Mouse (Mus musculus) lung, postnatal 0 days (tissue): ENCODE measurements around the gene Bhmt2. TPM values are rescaled to one million over a fixed set of nuclear protein-coding genes. Genes with fewer than 3 reads are reported as not detected.

Experiments
- ATAC-seq: fragments of 200-750 bp; cut with Nextera tagmentation; 2 replicates; pipeline ENCODE4 v1.8.0; 2017; ENCODE audit warnings: moderate library complexity
- DNase-seq: peaks from one replicate; pipeline ENCODE4 v3.0.0-alpha.2; 2016; ENCODE audit warnings: low spot score
- H3K27ac ChIP-seq: fragments of 300-500 bp; sonication (generic); 2 replicates; pipeline ENCODE4 v1.5.1; 2014; ENCODE audit warnings: antibody characterized with exemption, mild to moderate bottlenecking, low read length, mixed read lengths
- H3K27me3 ChIP-seq: fragments of 300-500 bp; sonication (generic); replicated peaks from 2 replicates; pipeline ENCODE4 v1.6.1; 2014; ENCODE audit warnings: low read length, mixed read lengths; ENCODE audit not compliant: insufficient read depth
- H3K36me3 ChIP-seq: fragments of 300-500 bp; sonication (generic); 2 replicates; pipeline ENCODE4 v1.6.1; 2014; ENCODE audit warnings: low read length, mixed read lengths; ENCODE audit not compliant: insufficient read depth
- H3K4me1 ChIP-seq: fragments of 300-500 bp; sonication (generic); 2 replicates; pipeline ENCODE4 v1.6.1; 2014; ENCODE audit warnings: antibody characterized with exemption, low read depth, low read length, mixed read lengths; ENCODE audit not compliant: insufficient read depth
- H3K4me2 ChIP-seq: fragments of 300-500 bp; sonication (generic); replicated peaks from 2 replicates; pipeline ENCODE4 v1.6.1; 2014; ENCODE audit warnings: low read depth, mild to moderate bottlenecking, low read length, moderate library complexity, mixed read lengths
- H3K4me3 ChIP-seq: fragments of 300-500 bp; sonication (generic); 2 replicates; pipeline ENCODE4 v1.5.1; 2014; ENCODE audit warnings: low read depth, low read length
- H3K9ac ChIP-seq: fragments of 300-500 bp; sonication (generic); replicated peaks from 2 replicates; pipeline ENCODE4 v1.6.1; 2014; ENCODE audit warnings: low read depth, mild to moderate bottlenecking
- H3K9me3 ChIP-seq: fragments of 300-500 bp; sonication (generic); 2 replicates; pipeline ENCODE4 v1.6.1; 2016; ENCODE audit warnings: low read length, mixed read lengths
- CTCF ChIP-seq: IDR thresholded peaks from 2 replicates; pipeline ENCODE4 v1.5.1; 2016; ENCODE audit warnings: antibody characterized with exemption, mild to moderate bottlenecking
- EP300 ChIP-seq: IDR thresholded peaks from 2 replicates; pipeline ENCODE4 v1.6.1; 2016; ENCODE audit warnings: antibody characterized with exemption, mild to moderate bottlenecking, control low read depth
- WGBS: fragments of 180-500 bp; shearing (Covaris S2); extraction: QIAGEN DNeasy Blood & Tissue Kit; methylation state at CpG from one replicate; pipeline ENCODE4 v1.1.7; 2014; 5-methylcytosine and 5-hydroxymethylcytosine counted together
- polyA plus RNA-seq: library from polyadenylated mRNA; unstranded; fragments of >200 nt; fragmentation: Nextera tagmentation; extraction: Ambion mirVana; gene quantifications from 2 replicates; pipeline ENCODE4 v1.2.1, GENCODE M21; 2015

The Bhmt2 gene
- polyA plus RNA-seq, 1 experiment from 2014 or later = not detected

- TF ChIP-seq CTCF = no peak
- no peak for TF ChIP-seq EP300
- DNase-seq (no peak), ATAC-seq (no peak)
- H3K27me3 ChIP-seq = no peaks in the 10 kb centered on the region
- H3K4me2 ChIP-seq = no peak overlapping the region
- 80% methylated on average over 5 of the region's 5 CpGs for WGBS
- H3K9me3 ChIP-seq = no peaks in the 10 kb centered on the region
- no peak overlapping the region for H3K27ac ChIP-seq
- no peak overlapping the region for H3K9ac ChIP-seq
- H3K4me1 ChIP-seq = no peaks in the 10 kb centered on the region
- no peak overlapping the region for H3K4me3 ChIP-seq
- no peaks in the 10 kb centered on the region for H3K36me3 ChIP-seq
These were observed 41.2 kb downstream of the Bhmt2 start for GRCm38 (mm10) chr13:93632927-93633326.

GRCm38 (mm10) chr13:93630941-93631705, 43.0 kb downstream of the Bhmt2 start:
- DNase-seq (no peak), ATAC-seq (no peak)
- H3K27me3 ChIP-seq = no peaks in the 10 kb centered on the region
- WGBS = 70% methylated on average over 10 of the region's 10 CpGs
- H3K4me2 ChIP-seq = no peak overlapping the region
- H3K9me3 ChIP-seq = no peaks in the 10 kb centered on the region
- H3K9ac ChIP-seq = no peak overlapping the region
- no peak overlapping the region for H3K27ac ChIP-seq
- TF ChIP-seq CTCF (no peak), EP300 (no peak)
- no peaks in the 10 kb centered on the region for H3K36me3 ChIP-seq
- H3K4me3 ChIP-seq = no peak overlapping the region
- H3K4me1 ChIP-seq = no peaks in the 10 kb centered on the region

- TF ChIP-seq CTCF (no peak), EP300 (no peak)
- H3K4me2 ChIP-seq = no peak overlapping the region
- no peak overlapping the region for H3K27ac ChIP-seq
- no peak overlapping the region for H3K4me3 ChIP-seq
- no peak overlapping the region for H3K9ac ChIP-seq
- no peaks in the 10 kb centered on the region for H3K9me3 ChIP-seq
- no peaks in the 10 kb centered on the region for H3K36me3 ChIP-seq
- DNase-seq = no peak
- WGBS = 32% methylated on average over 6 of the region's 6 CpGs
- no peak for ATAC-seq
- no peaks in the 10 kb centered on the region for H3K4me1 ChIP-seq
- no peaks in the 10 kb centered on the region for H3K27me3 ChIP-seq
These were observed 45.2 kb downstream of the Bhmt2 start for GRCm38 (mm10) chr13:93628861-93629260.

GRCm38 (mm10) chr13:93614361-93614948, 59.6 kb downstream of the Bhmt2 start:
- H3K4me1 ChIP-seq = no peaks in the 10 kb centered on the region
- DNase-seq = peak; percentile 11
- H3K27me3 ChIP-seq = no peaks in the 10 kb centered on the region
- no peak overlapping the region for H3K9ac ChIP-seq
- no peaks in the 10 kb centered on the region for H3K9me3 ChIP-seq
- no peak overlapping the region for H3K4me2 ChIP-seq
- 21% methylated on average over 5 of the region's 6 CpGs for WGBS
- H3K36me3 ChIP-seq = no peaks in the 10 kb centered on the region
- TF ChIP-seq CTCF (no peak), EP300 (no peak)
- H3K27ac ChIP-seq = no peak overlapping the region
- peak; percentile 21; the same call in 1 of the 2 replicates for ATAC-seq
- no peak overlapping the region for H3K4me3 ChIP-seq

GRCm38 (mm10) chr13:93613771-93614170, 60.3 kb downstream of the Bhmt2 start:
- no peak overlapping the region for H3K27ac ChIP-seq
- no peak overlapping the region for H3K9ac ChIP-seq
- H3K27me3 ChIP-seq = no peaks in the 10 kb centered on the region
- WGBS = 55% methylated on average over 4 of the region's 4 CpGs
- DNase-seq (no peak), ATAC-seq (no peak)
- no peak overlapping the region for H3K4me2 ChIP-seq
- H3K4me1 ChIP-seq = no peaks in the 10 kb centered on the region
- no peaks in the 10 kb centered on the region for H3K36me3 ChIP-seq
- TF ChIP-seq CTCF = 0 out of 2 replicates have a peak, but pooled peaks have one; percentile 21
- no peak for TF ChIP-seq EP300
- H3K4me3 ChIP-seq = no peak overlapping the region
- no peaks in the 10 kb centered on the region for H3K9me3 ChIP-seq

- H3K4me2 ChIP-seq = no peak overlapping the region
These were observed 61.2 kb downstream of the Bhmt2 start for GRCm38 (mm10) chr13:93612660-93613607.

More at GRCm38 (mm10) chr13:93612660-93613607, 61.2 kb downstream of the Bhmt2 start:
- peak; percentile 73 for DNase-seq
- Histone ChIP-seq H3K27me3 (no peaks in the 10 kb centered on the region), H3K9ac (no peak overlapping the region), H3K27ac (no peak overlapping the region), H3K4me3 (no peak overlapping the region), H3K36me3 (no peaks in the 10 kb centered on the region), H3K9me3 (no peaks in the 10 kb centered on the region), H3K4me1 (no peaks in the 10 kb centered on the region)
- TF ChIP-seq CTCF (peak; percentile 88), EP300 (no peak)
- peak; percentile 61 for ATAC-seq
- 43% methylated on average over 19 of the region's 19 CpGs for WGBS
